8 mouse cellular contexts compared by ENCODE assay signal in the genomic region with DNA sequence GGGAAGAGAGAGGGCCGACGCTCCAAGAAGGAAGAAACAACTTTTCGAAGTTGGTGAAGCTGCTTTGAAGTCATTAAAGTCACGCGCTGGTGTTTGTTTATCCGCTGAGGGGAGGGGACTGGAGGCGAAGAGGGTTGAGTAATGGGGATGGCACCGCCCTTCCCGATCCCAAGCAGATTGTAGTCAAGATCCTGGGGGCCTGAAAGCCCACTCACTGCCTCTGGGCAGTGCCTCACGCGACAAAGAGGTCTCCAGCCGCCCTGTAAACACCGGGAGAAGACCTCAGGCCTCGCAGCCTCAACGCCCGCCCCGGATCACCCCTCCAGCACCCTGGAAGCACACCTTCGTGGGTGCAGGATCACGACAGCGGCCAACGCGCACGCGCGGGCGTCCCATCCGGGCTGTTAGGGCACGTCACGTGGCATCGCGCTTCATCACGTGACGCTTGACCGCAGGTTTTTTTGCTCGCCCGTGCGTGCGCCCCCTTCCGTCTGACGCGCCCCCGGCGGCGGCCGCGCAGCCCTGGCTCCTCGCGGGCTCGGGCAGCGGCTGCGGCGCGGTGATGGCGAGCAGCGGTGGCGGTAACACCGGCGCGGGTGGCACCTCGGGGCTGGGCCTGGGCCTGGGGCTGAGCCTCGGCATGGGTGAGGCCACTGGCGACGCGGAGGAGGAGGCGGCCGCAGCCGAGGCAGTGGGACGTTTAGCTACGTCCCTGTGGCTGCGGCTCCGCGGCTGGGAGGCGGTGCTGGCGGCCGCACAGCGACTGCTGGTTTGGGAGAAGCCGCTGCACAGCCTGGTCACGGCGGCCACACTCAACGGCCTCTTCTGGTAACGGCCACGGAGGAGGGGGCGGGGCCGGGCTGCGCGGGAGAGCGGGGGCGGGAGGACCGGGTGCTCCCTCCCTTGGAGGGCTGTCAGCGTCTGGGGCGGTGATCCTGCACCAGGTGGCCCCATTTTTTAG. TPM values are rescaled to one million over a fixed set of nuclear protein-coding genes. Genes with fewer than 3 reads are reported as not detected.
DNase-seq lines count a peak whose midpoint lies in the region; ATAC-seq and TF ChIP-seq lines count a peak whose summit lies in the region.

A gene (minus strand): TSS at position 411 of the 961 bp plus-strand sequence.
A gene (plus strand): TSS at position 478 of the 961 bp plus-strand sequence.

- H3K4me1 ChIP-seq in embryonic facial prominence, embryonic 14.5 days (ENCODE audit: control insufficient read depth, insufficient read depth, low read length): peaks cover 16% of the 10 kb centered on the region
- H3K4me1 ChIP-seq in limb, embryonic 14.5 days (ENCODE audit: control insufficient read depth, insufficient read depth, low read length): peaks cover 12% of the 10 kb centered on the region
- H3K4me1 ChIP-seq in midbrain, postnatal 0 days (ENCODE audit: insufficient read depth, low read length): peaks cover 20% of the 10 kb centered on the region

- no peaks in the 10 kb centered on the region for H3K27me3 ChIP-seq in embryonic facial prominence, embryonic 14.5 days (replicated peaks; ENCODE audit: control insufficient read depth, insufficient read depth, low read length)
- H3K27me3 ChIP-seq in limb, embryonic 14.5 days (ENCODE audit: control insufficient read depth, insufficient read depth, low read length): no peaks in the 10 kb centered on the region
- no peaks in the 10 kb centered on the region for H3K27me3 ChIP-seq in midbrain, postnatal 0 days (ENCODE audit: insufficient read depth, low read length)

- peak within 1 kb of the TSS; percentile 92 for H3K27ac ChIP-seq in embryonic facial prominence, embryonic 14.5 days (replicated peaks; ENCODE audit: low read depth, low read length)
- peak within 1 kb of the TSS; percentile 92 for H3K27ac ChIP-seq in limb, embryonic 14.5 days (replicated peaks; ENCODE audit: low read depth, low read length)
- peak within 1 kb of the TSS; percentile 95 for H3K27ac ChIP-seq in midbrain, postnatal 0 days (ENCODE audit: low read depth, low read length)

- peak within 1 kb of the TSS; percentile 93 for H3K4me3 ChIP-seq in embryonic facial prominence, embryonic 14.5 days (ENCODE audit: low read depth, low read length)
- H3K4me3 ChIP-seq in limb, embryonic 14.5 days (replicated peaks; ENCODE audit: low read length): peak within 1 kb of the TSS; percentile 91
- H3K4me3 ChIP-seq in midbrain, postnatal 0 days (ENCODE audit: low read depth, low read length): peak within 1 kb of the TSS; percentile 68

- peak within 1 kb of the TSS; percentile 96 for H3K4me2 ChIP-seq in embryonic facial prominence, embryonic 14.5 days (ENCODE audit: low read depth, low read length)
- H3K4me2 ChIP-seq in limb, embryonic 14.5 days (replicated peaks; ENCODE audit: low read depth, low read length, severe bottlenecking): peak within 1 kb of the TSS; percentile 93
- peak within 1 kb of the TSS; percentile 92 for H3K4me2 ChIP-seq in midbrain, postnatal 0 days (ENCODE audit: low read depth, low read length, poor library complexity, severe bottlenecking)

- ATAC-seq in embryonic facial prominence, embryonic 14.5 days (ENCODE audit: low read depth): peak; percentile 89
- ATAC-seq in limb, embryonic 14.5 days (ENCODE audit: low FRiP score, low read depth): peak; percentile 91
- ATAC-seq in midbrain, postnatal 0 days (ENCODE audit: low FRiP score): peak; percentile 90

- H3K9ac ChIP-seq in embryonic facial prominence, embryonic 14.5 days (ENCODE audit: low read depth, low read length): peak within 1 kb of the TSS; percentile 93
- peak within 1 kb of the TSS; percentile 90 for H3K9ac ChIP-seq in limb, embryonic 14.5 days (ENCODE audit: low read depth, low read length, severe bottlenecking)
- peak within 1 kb of the TSS; percentile 89 for H3K9ac ChIP-seq in midbrain, postnatal 0 days (replicated peaks; ENCODE audit: low read length, poor library complexity, severe bottlenecking)

- TF ChIP-seq CTCF in midbrain, postnatal 0 days (IDR thresholded peaks at IDR 0.05): peak; percentile 69

- H3K36me3 ChIP-seq in embryonic facial prominence, embryonic 14.5 days (ENCODE audit: control insufficient read depth, insufficient read depth, low read length): peaks cover 62% of the 10 kb centered on the region
- peaks cover 60% of the 10 kb centered on the region for H3K36me3 ChIP-seq in limb, embryonic 14.5 days (ENCODE audit: control insufficient read depth, insufficient read depth, low read length)
- H3K36me3 ChIP-seq in midbrain, postnatal 0 days (ENCODE audit: insufficient read depth, low read length): peaks cover 40% of the 10 kb centered on the region

- H3K9me3 ChIP-seq in embryonic facial prominence, embryonic 14.5 days (ENCODE audit: control insufficient read depth, low read length): no peaks in the 10 kb centered on the region
- H3K9me3 ChIP-seq in limb, embryonic 14.5 days (ENCODE audit: control insufficient read depth, low read length): no peaks in the 10 kb centered on the region
- no peaks in the 10 kb centered on the region for H3K9me3 ChIP-seq in midbrain, postnatal 0 days (ENCODE audit: low read length)

- 0 out of 2 replicates have a peak, but pooled peaks have one; percentile 62 for TF ChIP-seq POLR2A in limb, embryonic 14.5 days (IDR thresholded peaks at IDR 0.05; ENCODE audit: borderline replicate concordance, extremely low read depth, insufficient read depth, insufficient read length)

- 0% methylated on average over 34 of the region's 91 CpGs for WGBS in embryonic facial prominence, embryonic 14.5 days
- 2% methylated on average over 72 of the region's 91 CpGs for WGBS in limb, embryonic 14.5 days
- WGBS in midbrain, postnatal 0 days: under 1% methylated on average over 76 of the region's 91 CpGs

- DNase-seq in 3T3-L1 (ENCODE audit: low read depth, low spot score): peak; percentile 95
- DNase-seq in adrenal gland, postnatal 4 days (ENCODE audit: low spot score in 2 of 2): peak; percentile 94 to 97
- DNase-seq in embryonic facial prominence, embryonic 14.5 days (ENCODE audit: low spot score): peak; percentile 97
- peak; percentile 95 for DNase-seq in heart, adult 8-10 months (ENCODE audit: low spot score)
- DNase-seq in kidney, adult 9 months: peak; percentile 98
- peak; percentile 97 for DNase-seq in limb, embryonic 14.5 days (ENCODE audit: low spot score)
- DNase-seq in midbrain, postnatal 0 days (ENCODE audit: low spot score): peak; percentile 98
- DNase-seq in spleen, postnatal 14 days (ENCODE audit: low spot score in 2 of 2): peak; percentile 94

RNA-seq across cellular contexts. Expression of the first gene that starts in this region (rescaled TPM):
- total RNA-seq in adrenal gland, postnatal 4 days (2021): 10 to 100 TPM; 52.1 to 55.4 TPM
- 35.9 and 41.4 TPM in 2 replicates for polyA plus RNA-seq in embryonic facial prominence, embryonic 14.5 days (2014; fragmentation: Nextera tagmentation; extraction: Ambion mirVana)
- total RNA-seq in heart, adult 8-10 months (2022): 10 to 100 TPM; 19.8 to 26.4 (median 21.0) TPM
- 48.1 and 56.7 TPM in 2 replicates for polyA plus RNA-seq in limb, embryonic 14.5 days (2012; rRNA removed)
- 37.8 and 39.7 TPM in 2 replicates for polyA plus RNA-seq in limb, embryonic 14.5 days (2014; fragmentation: Nextera tagmentation; extraction: Ambion mirVana)
- total RNA-seq in midbrain, postnatal 0 days (2014; rRNA removed): 50.5 and 51.4 TPM in 2 replicates
- polyA plus RNA-seq in midbrain, postnatal 0 days (2015; fragmentation: Nextera tagmentation; extraction: Ambion mirVana): 48.4 and 50.2 TPM in 2 replicates

RNA-seq across cellular contexts. Expression of the second gene that starts in this region (rescaled TPM):
- total RNA-seq in adrenal gland, postnatal 4 days (2021): 10 to 100 TPM; 90.3 to 92.2 TPM
- polyA plus RNA-seq in embryonic facial prominence, embryonic 14.5 days (2014; fragmentation: Nextera tagmentation; extraction: Ambion mirVana): 49.3 and 51.4 TPM in 2 replicates
- 10 to 100 TPM; 15.8 to 24.8 (median 20.7) TPM for total RNA-seq in heart, adult 8-10 months (2022)
- 74.8 and 101 TPM in 2 replicates for polyA plus RNA-seq in limb, embryonic 14.5 days (2012; rRNA removed)
- polyA plus RNA-seq in limb, embryonic 14.5 days (2014; fragmentation: Nextera tagmentation; extraction: Ambion mirVana): 46.4 and 48.1 TPM in 2 replicates
- total RNA-seq in midbrain, postnatal 0 days (2014; rRNA removed): 220 and 228 TPM in 2 replicates
- 145 TPM in 2 replicates for polyA plus RNA-seq in midbrain, postnatal 0 days (2015; fragmentation: Nextera tagmentation; extraction: Ambion mirVana)

Comparison
In these comparisons a context has a peak if more than half of its experiments do, and no peak if none do; other contexts are left out.
1. Peak in every context shown above with its lines: DNase-seq, ATAC-seq, H3K4me3 ChIP-seq and H3K27ac ChIP-seq.